In genomic region chr11:66613150-66613549, GRCm38 (mm10) we compare ENCODE assay signal across 9 mouse cellular contexts.
DNase-seq lines count a peak whose midpoint lies in the region; ATAC-seq and TF ChIP-seq lines count a peak whose summit lies in the region.
"Had no signal": no experiment of that assay in that cellular context is flagged by ENCODE, and none has a peak within 500 bp of the region (broad histone marks: within the 10 kb centered on the region; RNA-seq: fewer than 3 reads in every experiment).

No protein-coding gene starts in this region.

- H3K9ac ChIP-seq in liver, embryonic 11.5 days (ENCODE audit: low read depth, low read length): no peak overlapping the region
- H3K9ac ChIP-seq in liver, postnatal 0 days (replicated peaks): no peak overlapping the region
- H3K9ac ChIP-seq: heart, embryonic 13.5 days had no signal

- ATAC-seq in frontal cortex, adult (ENCODE audit: low TSS enrichment): peak; percentile 81
- no peak for ATAC-seq in liver, embryonic 11.5 days (replicated peaks; ENCODE audit: low FRiP score)
- ATAC-seq in liver, postnatal 0 days: no peak
- no peak for ATAC-seq in erythroid progenitor cell, adult 5-6 weeks (replicated peaks; ENCODE audit: low FRiP score, poor library complexity, severe bottlenecking)

- 21% methylated on average over 6 of the region's 6 CpGs for WGBS in liver, embryonic 11.5 days
- 16% methylated on average over 6 of the region's 6 CpGs for WGBS in liver, postnatal 0 days (ENCODE audit: insufficient replicate concordance)

- H3K36me3 ChIP-seq in liver, embryonic 11.5 days (ENCODE audit: control insufficient read depth, insufficient read depth, low read length): no peaks in the 10 kb centered on the region
- H3K36me3 ChIP-seq in liver, postnatal 0 days (replicated peaks; ENCODE audit: insufficient read depth, low read length): no peaks in the 10 kb centered on the region
- H3K36me3 ChIP-seq: heart, embryonic 13.5 days had no signal

- no peak overlapping the region for H3K4me3 ChIP-seq in liver, embryonic 11.5 days (ENCODE audit: low read depth, low read length)
- H3K4me3 ChIP-seq in liver, postnatal 0 days (ENCODE audit: low read depth, low read length): no peak overlapping the region
- H3K4me3 ChIP-seq: heart, embryonic 13.5 days had no signal

- no peak for DNase-seq in frontal cortex, postnatal 25 days (ENCODE audit: low spot score in 2 of 2)
- DNase-seq in liver (peak; percentile 3), WW6 (ENCODE audit: low read depth, low spot score) (peak; percentile 18)
- no peak for DNase-seq in liver, embryonic 11.5 days (ENCODE audit: low spot score)
- peak; percentile 15 for DNase-seq in liver, postnatal 0 days
- DNase-seq in urinary bladder, postnatal 14 days (ENCODE audit: low spot score): no peak

- no peaks in the 10 kb centered on the region for H3K27me3 ChIP-seq in liver, embryonic 11.5 days (replicated peaks; ENCODE audit: control insufficient read depth, insufficient read depth, low read length)
- H3K27me3 ChIP-seq in liver, postnatal 0 days (ENCODE audit: insufficient read depth, low read length): no peaks in the 10 kb centered on the region
- H3K27me3 ChIP-seq: heart, embryonic 13.5 days had no signal

- no peaks in the 10 kb centered on the region for H3K4me1 ChIP-seq in liver, embryonic 11.5 days (replicated peaks; ENCODE audit: control insufficient read depth, insufficient read depth, low read length)
- no peaks in the 10 kb centered on the region for H3K4me1 ChIP-seq in liver, postnatal 0 days (ENCODE audit: insufficient read depth)

- TF ChIP-seq CTCF in liver, postnatal 0 days (IDR thresholded peaks at IDR 0.05; ENCODE audit: low read depth): peak; percentile 45

- H3K27ac ChIP-seq in liver, embryonic 11.5 days (ENCODE audit: low read depth, low read length): no peak overlapping the region
- no peak overlapping the region for H3K27ac ChIP-seq in liver, postnatal 0 days (ENCODE audit: low read depth)
- H3K27ac ChIP-seq: heart, embryonic 13.5 days had no signal

- H3K9me3 ChIP-seq in liver, embryonic 11.5 days (ENCODE audit: control insufficient read depth, low read length): no peaks in the 10 kb centered on the region
- H3K9me3 ChIP-seq in liver, postnatal 0 days (ENCODE audit: low read length): no peaks in the 10 kb centered on the region
- H3K9me3 ChIP-seq: heart, embryonic 13.5 days had no signal

- no peak overlapping the region for H3K4me2 ChIP-seq in liver, embryonic 11.5 days
- H3K4me2 ChIP-seq in liver, postnatal 0 days (ENCODE audit: low read depth, low read length): no peak overlapping the region
- H3K4me2 ChIP-seq: heart, embryonic 13.5 days had no signal

- TF ChIP-seq EP300 in liver, postnatal 0 days (IDR thresholded peaks at IDR 0.05; ENCODE audit: low read depth): no peak

Comparison
In these comparisons a context has a peak if more than half of its experiments do, and no peak if none do; other contexts are left out.
1. DNase-seq: peak in liver (single experiment), WW6 (single experiment) and liver, postnatal 0 days (single experiment); none in frontal cortex, postnatal 25 days (0 of 2), liver, embryonic 11.5 days (single experiment) and urinary bladder, postnatal 14 days (single experiment).